Mouse (Mus musculus) heart, embryonic 15.5 days (tissue): Measurements from ENCODE around the gene Rnasel. TPM values are rescaled to one million over a fixed set of nuclear protein-coding genes. Genes with fewer than 3 reads are reported as not detected.

Experiments
- ATAC-seq: fragments of 200-750 bp; cut with Nextera tagmentation; replicated peaks from 2 replicates; pipeline ENCODE4 v1.8.0; 2017; ENCODE audit warnings: low read depth, moderate TSS enrichment; ENCODE audit not compliant: insufficient number of reproducible peaks, insufficient read depth, low FRiP score
- H3K27ac ChIP-seq: fragments of 300-500 bp; sonication (generic); 2 replicates; pipeline ENCODE4 v1.5.1; 2015; ENCODE audit warnings: mild to moderate bottlenecking, inconsistent platforms
- H3K27me3 ChIP-seq: fragments of 300-500 bp; sonication (generic); 2 replicates; pipeline ENCODE4 v1.6.1; 2015; ENCODE audit warnings: inconsistent platforms
- H3K36me3 ChIP-seq: fragments of 300-500 bp; sonication (generic); 2 replicates; pipeline ENCODE4 v1.6.1; 2015; ENCODE audit warnings: mild to moderate bottlenecking, inconsistent platforms
- H3K4me1 ChIP-seq: fragments of 300-500 bp; sonication (generic); replicated peaks from 2 replicates; pipeline ENCODE4 v1.6.1; 2015; ENCODE audit warnings: inconsistent platforms
- H3K4me2 ChIP-seq: fragments of 300-500 bp; sonication (generic); 2 replicates; pipeline ENCODE4 v1.6.1; 2015; ENCODE audit warnings: inconsistent platforms, mild to moderate bottlenecking, moderate library complexity
- H3K4me3 ChIP-seq: fragments of 300-500 bp; sonication (generic); 2 replicates; pipeline ENCODE4 v1.5.1; 2015; ENCODE audit warnings: mild to moderate bottlenecking, inconsistent platforms
- H3K9ac ChIP-seq: fragments of 300-500 bp; sonication (generic); 2 replicates; pipeline ENCODE4 v1.6.1; 2015; ENCODE audit warnings: mild to moderate bottlenecking, inconsistent platforms
- H3K9me3 ChIP-seq: fragments of 300-500 bp; sonication (generic); replicated peaks from 2 replicates; pipeline ENCODE4 v1.6.1; 2016; ENCODE audit warnings: inconsistent platforms
- WGBS: fragments of 180-500 bp; shearing (Covaris S2); methylation state at CpG from one replicate; pipeline ENCODE4 v1.1.7; 2015; ENCODE audit warnings: mixed read lengths; 5-methylcytosine and 5-hydroxymethylcytosine counted together
- polyA plus RNA-seq: library from polyadenylated mRNA; unstranded; fragments of >200 nt; fragmentation: Nextera tagmentation; extraction: Ambion mirVana; gene quantifications from 2 replicates; pipeline ENCODE4 v1.2.1, GENCODE M21; 2015

Gene Rnasel
- polyA plus RNA-seq, 1 experiment from 2014 or later: 23.4 TPM

- no peak for ATAC-seq
- peaks cover 4% of the 10 kb centered on the region; the same call in 1 of the 2 replicates for H3K4me1 ChIP-seq
- H3K4me2 ChIP-seq: no peak overlapping the region
- H3K27me3 ChIP-seq: no peaks in the 10 kb centered on the region
- no peaks in the 10 kb centered on the region for H3K36me3 ChIP-seq
- H3K9me3 ChIP-seq: no peaks in the 10 kb centered on the region
- WGBS: 91% methylated on average over 1 of the region's 1 CpGs
- H3K27ac ChIP-seq: no peak overlapping the region
- H3K9ac ChIP-seq: no peak overlapping the region
- H3K4me3 ChIP-seq: no peak overlapping the region
Observed at GRCm38 (mm10) chr1:153770776-153771167, 21.5 kb downstream of the Rnasel start.

GRCm38 (mm10) chr1:153775174-153775573, 25.9 kb downstream of the Rnasel start:
- Histone ChIP-seq H3K4me1 (no peaks in the 10 kb centered on the region), H3K4me2 (no peak overlapping the region), H3K27me3 (no peaks in the 10 kb centered on the region), H3K4me3 (no peak overlapping the region), H3K27ac (no peak overlapping the region), H3K9me3 (no peaks in the 10 kb centered on the region), H3K36me3 (no peaks in the 10 kb centered on the region), H3K9ac (no peak overlapping the region)
- ATAC-seq: no peak
- 80% methylated on average over 6 of the region's 6 CpGs for WGBS

GRCm38 (mm10) chr1:153776257-153776656, 27.0 kb downstream of the Rnasel start:
- Histone ChIP-seq H3K4me1 (no peaks in the 10 kb centered on the region), H3K9me3 (no peaks in the 10 kb centered on the region), H3K9ac (no peak overlapping the region), H3K4me2 (no peak overlapping the region), H3K36me3 (no peaks in the 10 kb centered on the region), H3K27me3 (no peaks in the 10 kb centered on the region), H3K4me3 (no peak overlapping the region), H3K27ac (no peak overlapping the region)
- 89% methylated on average over 7 of the region's 7 CpGs for WGBS
- no peak for ATAC-seq

DNA sequence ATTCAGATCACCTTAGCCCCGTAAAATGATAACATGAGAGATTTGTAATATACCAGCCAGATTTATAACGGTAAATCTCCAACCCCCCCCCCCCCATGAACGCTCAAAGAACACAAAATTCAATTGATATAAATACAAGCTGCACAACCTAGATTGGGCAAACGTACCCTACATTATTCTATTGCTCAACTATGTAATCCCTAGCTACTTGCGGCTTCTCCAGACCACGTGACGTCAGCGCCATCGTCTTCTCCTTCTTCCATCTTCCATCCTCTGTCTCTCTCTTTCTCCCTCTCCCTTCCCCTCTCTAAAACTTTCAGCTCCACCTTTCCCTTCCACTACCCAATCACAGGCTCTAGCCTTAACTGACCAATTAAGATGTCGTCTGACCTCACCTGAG, 29.0 kb downstream of the Rnasel start:
- H3K4me1 ChIP-seq: no peaks in the 10 kb centered on the region
- H3K27ac ChIP-seq: no peak overlapping the region
- 82% methylated on average over 10 of the region's 10 CpGs for WGBS
- no peak for ATAC-seq
- no peaks in the 10 kb centered on the region for H3K36me3 ChIP-seq
- H3K4me2 ChIP-seq: no peak overlapping the region
- H3K4me3 ChIP-seq: no peak overlapping the region
- H3K9me3 ChIP-seq: no peaks in the 10 kb centered on the region
- no peak overlapping the region for H3K9ac ChIP-seq
- H3K27me3 ChIP-seq: no peaks in the 10 kb centered on the region

DNA sequence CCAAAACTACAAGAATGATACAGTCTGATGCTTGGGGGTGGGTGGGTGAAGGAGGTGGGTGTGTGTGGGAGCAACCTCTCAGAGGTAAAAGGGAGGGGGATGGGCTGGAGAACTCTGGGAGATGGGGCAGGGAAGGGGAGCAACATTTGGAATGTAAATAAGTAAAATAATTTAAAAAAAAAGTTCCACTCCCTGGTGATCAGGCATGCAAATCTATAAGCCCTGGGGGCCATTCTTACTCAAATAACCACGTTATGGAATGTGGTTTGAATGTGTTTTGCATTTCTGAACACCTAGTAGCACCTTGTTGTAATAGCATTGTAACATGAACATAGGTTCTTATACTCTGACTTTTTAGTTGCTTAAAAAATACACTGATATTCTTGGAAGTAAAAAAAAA, 34.1 kb downstream of the Rnasel start:
- 33% methylated on average over 1 of the region's 1 CpGs for WGBS
- Histone ChIP-seq H3K36me3 (no peaks in the 10 kb centered on the region), H3K4me2 (no peak overlapping the region), H3K27me3 (no peaks in the 10 kb centered on the region), H3K4me3 (no peak overlapping the region), H3K27ac (no peak overlapping the region), H3K9ac (no peak overlapping the region), H3K4me1 (no peaks in the 10 kb centered on the region), H3K9me3 (no peaks in the 10 kb centered on the region)
- ATAC-seq: no peak

- no peak overlapping the region for H3K27ac ChIP-seq
- H3K4me1 ChIP-seq: no peaks in the 10 kb centered on the region
- no peak overlapping the region for H3K4me2 ChIP-seq
- H3K4me3 ChIP-seq: no peak overlapping the region
- H3K27me3 ChIP-seq: no peaks in the 10 kb centered on the region
- H3K9me3 ChIP-seq: no peaks in the 10 kb centered on the region
- no peak overlapping the region for H3K9ac ChIP-seq
- ATAC-seq: no peak
- no peaks in the 10 kb centered on the region for H3K36me3 ChIP-seq
- 48% methylated on average over 4 of the region's 4 CpGs for WGBS
Observed at GRCm38 (mm10) chr1:153785608-153786007, 36.4 kb downstream of the Rnasel start.

DNA sequence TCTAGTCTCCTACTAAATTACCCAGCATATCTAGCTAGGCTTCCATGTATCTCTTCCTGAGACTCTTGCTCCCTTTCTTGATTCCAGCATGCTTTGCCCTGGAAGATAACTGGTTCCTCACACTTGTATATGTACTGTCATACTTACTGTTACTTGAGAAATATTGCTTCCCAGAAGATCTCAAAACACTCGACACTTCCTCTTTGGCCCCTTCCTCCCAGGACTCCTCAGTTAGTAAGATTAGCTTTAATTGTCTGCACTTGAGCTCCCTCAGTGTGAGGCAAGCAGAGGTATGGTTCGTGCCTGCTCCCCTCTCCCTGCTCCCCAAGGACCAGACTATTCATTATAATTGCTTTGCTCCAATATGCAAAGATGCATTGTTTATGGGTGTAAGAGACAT, 41.5 kb downstream of the Rnasel start:
- WGBS: 41% methylated on average over 2 of the region's 2 CpGs
- ATAC-seq: no peak
- no peak overlapping the region for H3K4me3 ChIP-seq
- no peaks in the 10 kb centered on the region for H3K27me3 ChIP-seq
- no peak overlapping the region for H3K4me2 ChIP-seq
- H3K9ac ChIP-seq: no peak overlapping the region
- H3K4me1 ChIP-seq: no peaks in the 10 kb centered on the region
- H3K9me3 ChIP-seq: no peaks in the 10 kb centered on the region
- no peaks in the 10 kb centered on the region for H3K36me3 ChIP-seq
- no peak overlapping the region for H3K27ac ChIP-seq

DNA sequence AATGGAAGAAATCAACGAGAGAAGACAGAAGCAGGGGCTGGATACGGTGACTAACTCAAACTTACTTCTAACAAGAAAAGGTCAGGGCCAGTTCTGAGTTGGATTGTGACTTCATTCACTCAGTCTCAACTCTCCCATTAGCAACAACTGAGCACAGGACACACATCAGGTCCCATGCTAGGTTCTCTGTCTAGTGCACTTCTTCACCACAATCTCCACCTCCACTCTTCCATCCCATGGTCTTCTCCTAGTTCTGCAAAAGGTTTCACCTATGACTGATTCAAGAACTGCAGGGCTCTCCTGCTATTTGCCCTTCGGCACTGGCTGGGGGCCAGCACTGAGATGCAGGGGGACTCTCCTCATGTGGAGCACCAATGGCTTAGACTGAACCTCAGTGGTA, 45.0 kb downstream of the Rnasel start:
- no peaks in the 10 kb centered on the region for H3K27me3 ChIP-seq
- no peaks in the 10 kb centered on the region for H3K4me1 ChIP-seq
- H3K9me3 ChIP-seq: no peaks in the 10 kb centered on the region
- no peak overlapping the region for H3K4me2 ChIP-seq
- no peak overlapping the region for H3K27ac ChIP-seq
- 77% methylated on average over 3 of the region's 3 CpGs for WGBS
- H3K36me3 ChIP-seq: no peaks in the 10 kb centered on the region
- no peak overlapping the region for H3K9ac ChIP-seq
- ATAC-seq: no peak
- no peak overlapping the region for H3K4me3 ChIP-seq

GRCm38 (mm10) chr1:153802691-153803090, 53.5 kb downstream of the Rnasel start:
- Histone ChIP-seq H3K4me1 (no peaks in the 10 kb centered on the region), H3K9ac (no peak overlapping the region), H3K27ac (no peak overlapping the region), H3K4me2 (no peak overlapping the region), H3K9me3 (no peaks in the 10 kb centered on the region), H3K36me3 (no peaks in the 10 kb centered on the region), H3K4me3 (no peak overlapping the region), H3K27me3 (no peaks in the 10 kb centered on the region)
- no peak for ATAC-seq
- WGBS: 77% methylated on average over 7 of the region's 7 CpGs

GRCm38 (mm10) chr1:153803530-153803929, 54.3 kb downstream of the Rnasel start:
- no peak overlapping the region for H3K27ac ChIP-seq
- no peaks in the 10 kb centered on the region for H3K9me3 ChIP-seq
- 72% methylated on average over 8 of the region's 8 CpGs for WGBS
- no peak overlapping the region for H3K4me3 ChIP-seq
- no peak overlapping the region for H3K9ac ChIP-seq
- H3K36me3 ChIP-seq: no peaks in the 10 kb centered on the region
- H3K4me2 ChIP-seq: no peak overlapping the region
- no peak for ATAC-seq
- no peaks in the 10 kb centered on the region for H3K4me1 ChIP-seq
- H3K27me3 ChIP-seq: no peaks in the 10 kb centered on the region

- 38% methylated on average over 13 of the region's 13 CpGs for WGBS
- no peaks in the 10 kb centered on the region for H3K4me1 ChIP-seq
- H3K4me3 ChIP-seq: peak overlapping the region; percentile 25
- H3K9me3 ChIP-seq: no peaks in the 10 kb centered on the region
- H3K9ac ChIP-seq: no peak overlapping the region
- no peaks in the 10 kb centered on the region for H3K36me3 ChIP-seq
- no peaks in the 10 kb centered on the region for H3K27me3 ChIP-seq
- peak overlapping the region; percentile 51 for H3K4me2 ChIP-seq
- H3K27ac ChIP-seq: no peak overlapping the region
- no peak for ATAC-seq
Observed at GRCm38 (mm10) chr1:153807390-153807993, 58.3 kb downstream of the Rnasel start.
